Mouse (Mus musculus): ENCODE measurements around the gene Dbr1.

- TF ChIP-seq SMC3 (IDR thresholded peaks at IDR 0.05; ENCODE audit: low read depth, low read length) (no peak), TAL1 (IDR thresholded peaks at IDR 0.05; ENCODE audit: low read length) (no peak), ZC3H11A (IDR thresholded peaks at IDR 0.05; ENCODE audit: low read depth, low read length) (no peak), POLR2A (IDR thresholded peaks at IDR 0.05; ENCODE audit: control insufficient read depth in 1 of 2, insufficient read depth in 1 of 2, low read depth in 1 of 2, low read length in 2 of 2, poor library complexity in 1 of 2) (no peak), RCOR1 (IDR thresholded peaks at IDR 0.05; ENCODE audit: low read depth, low read length) (no peak), CTCF (IDR thresholded peaks at IDR 0.05 in 2 of 3, conservative IDR thresholded peaks at IDR 0.05 in 1 of 3; ENCODE audit: control insufficient read depth in 1 of 3, insufficient read depth in 1 of 3, low read depth in 2 of 3, low read length in 3 of 3, poor library complexity in 1 of 3, severe bottlenecking in 1 of 3) (no peak), USF1 (IDR thresholded peaks at IDR 0.05; ENCODE audit: low read depth, low read length) (no peak), GATA1 (IDR thresholded peaks at IDR 0.05; ENCODE audit: low read depth, low read length) (peak; percentile 41; the same call in 1 of the 2 replicates), UBTF (IDR thresholded peaks at IDR 0.05; ENCODE audit: borderline replicate concordance, insufficient read depth, low read depth, low read length) (no peak)
These were observed 6.6 kb upstream of the Dbr1 start for GRCm38 (mm10) chr9:99569071-99569397.

All from MEL (cell line).